Mouse (Mus musculus) heart, embryonic 14.5 days (tissue): ENCODE results near the gene Gm29776. TPM values are rescaled to one million over a fixed set of nuclear protein-coding genes. Genes with fewer than 3 reads are reported as not detected.

Experiments used
- ATAC-seq: fragments of 200-750 bp; cut with Nextera tagmentation; 2 replicates; pipeline ENCODE4 v1.8.0; 2017; ENCODE audit warnings: low read depth, moderate TSS enrichment; ENCODE audit not compliant: insufficient number of reproducible peaks, insufficient read depth, low FRiP score
- H3K27ac ChIP-seq, 2 experiments: fragments of 200-500 bp in 1 of 2; fragments of 300-500 bp in 1 of 2; sonication (generic) in 1 of 2; replicated peaks in 1 of 2; 2 replicates each; pipeline ENCODE4 v1.5.1; 2012 to 2014; ENCODE audit warnings: low read depth in 2 of 2, low read length in 2 of 2, control low read depth in 1 of 2, mild to moderate bottlenecking in 1 of 2, mixed read lengths in 1 of 2; ENCODE audit not compliant: control insufficient read depth in 1 of 2, insufficient read depth in 1 of 2
- H3K27me3 ChIP-seq: fragments of 300-500 bp; sonication (generic); 2 replicates; pipeline ENCODE4 v1.6.1; 2014; ENCODE audit warnings: mild to moderate bottlenecking, low read length, control low read depth; ENCODE audit not compliant: control insufficient read depth, insufficient read depth
- H3K36me3 ChIP-seq: fragments of 300-500 bp; sonication (generic); 2 replicates; pipeline ENCODE4 v1.6.1; 2014; ENCODE audit warnings: mild to moderate bottlenecking, control low read depth, low read length, mixed read lengths; ENCODE audit not compliant: control insufficient read depth, insufficient read depth
- H3K4me1 ChIP-seq, 2 experiments: fragments of 200-500 bp in 1 of 2; fragments of 300-500 bp in 1 of 2; sonication (generic) in 1 of 2; 2 replicates each; pipeline ENCODE4 v1.6.1; 2012 to 2014; ENCODE audit warnings: low read length in 2 of 2, control low read depth in 1 of 2, mixed read lengths in 1 of 2; ENCODE audit not compliant: control insufficient read depth in 2 of 2, insufficient read depth in 2 of 2
- H3K4me2 ChIP-seq: fragments of 300-500 bp; sonication (generic); 2 replicates; pipeline ENCODE4 v1.6.1; 2014; ENCODE audit warnings: mild to moderate bottlenecking, low read length
- H3K4me3 ChIP-seq, 2 experiments: fragments of 200-500 bp in 1 of 2; fragments of 300-500 bp in 1 of 2; sonication (generic) in 1 of 2; 2 replicates each; pipeline ENCODE4 v1.5.1; 2012 to 2014; ENCODE audit warnings: low read length in 2 of 2, mild to moderate bottlenecking in 2 of 2, control low read depth in 1 of 2, low read depth in 1 of 2, moderate library complexity in 1 of 2; ENCODE audit not compliant: control insufficient read depth in 1 of 2, insufficient read depth in 1 of 2
- H3K9ac ChIP-seq: fragments of 300-500 bp; sonication (generic); 2 replicates; pipeline ENCODE4 v1.6.1; 2014; ENCODE audit warnings: mild to moderate bottlenecking, low read length
- H3K9me3 ChIP-seq: fragments of 300-500 bp; sonication (generic); 2 replicates; pipeline ENCODE4 v1.6.1; 2016; ENCODE audit warnings: low read length, control low read depth; ENCODE audit not compliant: control insufficient read depth
- WGBS: fragments of 180-500 bp; shearing (Covaris S2); extraction: QIAGEN DNeasy Blood & Tissue Kit; methylation state at CpG from one replicate; pipeline ENCODE4 v1.1.7; 2014; 5-methylcytosine and 5-hydroxymethylcytosine counted together
- polyA plus RNA-seq: library from polyadenylated mRNA; unstranded; fragments of >200 nt; fragmentation: Nextera tagmentation; extraction: Ambion mirVana; gene quantifications from 2 replicates; pipeline ENCODE4 v1.2.1, GENCODE M21; 2014

The Gm29776 gene
- polyA plus RNA-seq, 1 experiment from 2014 or later, result 0.35 TPM

DNA sequence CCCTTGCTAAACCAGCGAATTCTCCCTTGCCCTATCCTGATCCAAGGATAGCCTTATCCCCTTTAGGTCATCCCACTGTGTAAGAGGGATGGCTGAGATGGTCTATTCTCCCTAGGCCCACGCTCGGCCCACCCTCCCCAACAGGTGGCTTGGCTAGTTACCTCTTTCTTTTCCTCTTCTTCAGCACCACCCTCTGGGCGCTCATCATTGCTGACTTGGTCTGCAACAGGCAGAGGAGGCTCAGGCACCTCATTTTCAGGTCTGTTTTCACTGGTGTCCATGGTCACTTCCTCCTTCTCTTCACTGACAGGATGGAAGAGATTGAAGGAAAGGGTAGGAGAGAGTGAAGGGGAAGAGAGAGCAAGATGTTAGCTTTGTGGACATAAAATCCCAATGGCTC lies 47.1 kb downstream of the Gm29776 start:
- WGBS, result 79% methylated on average over 4 of the region's 4 CpGs
- no peak for ATAC-seq
- Histone ChIP-seq H3K4me1 (peaks cover 11 to 23% of the 10 kb centered on the region in 2 experiments), H3K27me3 (no peaks in the 10 kb centered on the region), H3K36me3 (peaks cover 74% of the 10 kb centered on the region), H3K9ac (no peak overlapping the region; the same call in 1 of the 2 replicates), H3K4me3 (no peak overlapping the region), H3K9me3 (no peaks in the 10 kb centered on the region), H3K27ac (peak overlapping the region in 1 of 2 experiments; percentile 85; a peak in 1 of 4 replicates), H3K4me2 (no peak overlapping the region)

DNA sequence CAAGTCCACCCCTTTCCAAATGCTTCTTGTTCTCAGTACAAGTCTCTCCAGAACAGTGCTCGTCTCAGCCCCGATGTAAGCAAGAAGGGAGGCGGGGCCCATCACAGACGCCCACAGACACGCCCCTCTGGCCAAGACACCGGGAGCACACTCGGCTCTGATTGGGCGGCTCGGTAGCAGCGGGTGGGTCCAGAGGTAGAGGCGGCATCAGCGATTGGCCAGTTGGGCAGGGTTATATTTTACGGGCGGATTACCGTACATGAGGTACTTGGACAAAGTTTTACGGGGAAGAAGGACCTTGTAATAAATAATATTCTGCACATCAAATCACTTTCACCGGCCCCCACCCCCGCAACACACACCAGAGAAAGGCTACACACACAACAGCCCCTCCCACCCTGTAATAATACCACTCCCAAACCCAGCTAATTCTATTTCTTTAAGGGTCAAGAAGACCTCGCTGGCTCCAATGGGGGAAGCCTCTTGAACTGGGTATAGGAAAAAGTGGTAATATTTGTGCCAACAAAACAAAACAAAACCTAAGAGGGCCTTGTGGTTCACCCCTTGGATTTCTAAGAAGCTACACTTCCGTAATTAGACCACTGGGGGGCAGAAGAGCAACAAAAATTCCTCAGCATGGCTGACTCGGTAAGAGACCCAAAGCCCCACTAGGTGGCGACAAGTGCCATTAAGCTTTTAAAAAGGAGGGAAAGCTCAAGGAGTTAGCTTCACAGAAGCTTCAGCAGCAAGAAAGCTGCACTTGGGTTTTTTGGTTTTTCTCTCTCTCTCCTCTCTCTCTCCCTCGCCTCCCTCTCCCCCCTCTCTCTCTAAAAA lies 47.8 kb downstream of the Gm29776 start:
- Histone ChIP-seq H3K4me2 (no peak overlapping the region), H3K27ac (0 out of 4 replicates have a peak overlapping the region, but pooled peaks of 1 of the 2 experiments have one; percentile 25), H3K4me3 (no peak overlapping the region), H3K9me3 (no peaks in the 10 kb centered on the region), H3K4me1 (peaks cover 11 to 23% of the 10 kb centered on the region in 2 experiments), H3K27me3 (no peaks in the 10 kb centered on the region), H3K36me3 (peaks cover 74% of the 10 kb centered on the region), H3K9ac (no peak overlapping the region)
- WGBS, result 67% methylated on average over 23 of the region's 23 CpGs
- ATAC-seq, result no peak

DNA sequence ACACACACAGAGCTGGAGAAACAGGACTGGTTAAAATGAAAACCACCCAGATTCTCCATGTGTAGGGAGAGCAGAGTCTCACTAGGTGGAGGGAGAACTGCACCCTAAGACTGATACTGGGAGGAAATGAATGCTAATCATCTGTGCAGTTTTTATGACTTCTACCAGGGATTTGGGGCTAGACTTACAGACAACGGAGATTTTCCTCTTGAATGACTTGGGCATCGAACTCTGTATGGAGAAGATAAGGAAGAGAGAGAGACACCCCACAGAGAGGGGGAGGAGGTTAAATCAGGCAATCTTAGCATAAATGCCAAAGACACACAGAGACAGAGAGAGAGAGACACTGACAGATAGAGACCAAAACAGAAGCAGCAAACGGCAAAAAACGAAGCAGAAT lies 50.7 kb downstream of the Gm29776 start:
- WGBS, result 76% methylated on average over 4 of the region's 4 CpGs
- Histone ChIP-seq H3K4me1 (peaks cover 5 to 14% of the 10 kb centered on the region in 2 experiments), H3K4me3 (no peak overlapping the region), H3K9ac (no peak overlapping the region), H3K9me3 (no peaks in the 10 kb centered on the region), H3K4me2 (no peak overlapping the region), H3K36me3 (peaks cover 87% of the 10 kb centered on the region), H3K27me3 (no peaks in the 10 kb centered on the region), H3K27ac (no peak overlapping the region)
- ATAC-seq, result no peak

DNA sequence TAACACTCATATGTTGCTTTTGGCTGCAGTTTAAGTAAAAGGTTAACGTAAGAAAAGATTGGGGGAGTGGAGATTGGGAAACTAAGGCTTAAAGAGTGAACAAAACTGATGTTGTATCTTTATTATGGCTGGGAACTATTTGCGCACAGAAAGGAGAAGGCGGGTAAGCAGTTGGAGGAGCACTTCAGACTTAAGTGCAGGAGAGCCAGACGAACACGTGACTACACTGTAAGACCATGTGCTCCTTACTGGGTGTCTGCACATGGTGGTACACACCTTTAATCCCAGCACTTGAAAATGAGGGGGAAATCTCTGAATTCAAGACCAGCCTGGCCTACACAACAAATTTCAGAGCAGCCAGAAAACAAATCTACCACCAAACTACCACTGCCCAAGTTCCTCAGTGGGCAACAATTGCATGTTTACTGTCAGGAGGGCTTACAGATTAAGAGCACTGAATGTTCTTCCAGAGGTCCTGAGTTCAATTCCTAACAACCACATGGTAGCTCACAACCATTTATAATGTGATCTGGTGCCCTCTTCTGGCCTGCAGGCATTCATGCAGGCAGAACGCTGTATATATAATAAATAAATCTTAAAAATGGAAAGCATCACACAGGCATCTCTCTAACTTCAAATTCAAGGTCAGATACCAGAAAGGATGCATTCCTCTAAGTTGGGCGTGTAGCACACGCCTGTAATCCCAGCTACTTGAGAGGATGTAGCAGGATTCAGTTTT lies 51.6 kb downstream of the Gm29776 start:
- H3K27ac ChIP-seq, result no peak overlapping the region
- 88% methylated on average over 8 of the region's 8 CpGs for WGBS
- H3K4me2 ChIP-seq, result no peak overlapping the region
- H3K9me3 ChIP-seq, result no peaks in the 10 kb centered on the region
- no peaks in the 10 kb centered on the region for H3K27me3 ChIP-seq
- no peak overlapping the region for H3K9ac ChIP-seq
- H3K36me3 ChIP-seq, result peaks cover 95% of the 10 kb centered on the region
- H3K4me1 ChIP-seq, result peaks cover 0 to 6% of the 10 kb centered on the region in 2 experiments; a peak in 2 of 4 replicates
- ATAC-seq, result no peak
- H3K4me3 ChIP-seq, result no peak overlapping the region

DNA sequence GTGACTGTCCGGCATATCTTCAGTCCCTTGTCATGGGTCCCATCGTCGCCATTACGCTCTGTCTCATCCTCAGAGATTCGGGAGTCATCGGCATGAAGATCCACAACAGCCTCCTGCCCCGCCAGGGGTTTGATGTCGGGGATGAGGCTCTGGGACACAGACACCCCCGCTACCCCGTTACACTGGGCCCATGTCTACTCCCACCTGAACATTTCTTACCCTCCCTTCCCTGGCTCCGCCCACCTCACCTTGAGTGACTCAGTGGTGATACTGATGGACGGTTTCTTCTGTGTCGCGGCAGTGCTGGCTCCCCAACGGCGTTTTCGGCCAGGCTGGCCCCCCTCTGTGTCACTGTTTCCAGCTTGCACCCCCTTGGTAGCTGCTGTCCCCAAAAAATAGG lies 52.2 kb downstream of the Gm29776 start:
- ATAC-seq, result no peak
- WGBS, result 91% methylated on average over 17 of the region's 17 CpGs
- H3K27ac ChIP-seq, result no peak overlapping the region

GRCm38 (mm10) chr14:54644294-54644693 lies 54.3 kb downstream of the Gm29776 start:
- H3K4me3 ChIP-seq, result no peak overlapping the region
- H3K36me3 ChIP-seq, result peaks cover 74% of the 10 kb centered on the region
- 69% methylated on average over 9 of the region's 9 CpGs for WGBS

More for the DNA sequence above, 52.2 kb downstream of the Gm29776 start:
- H3K9ac ChIP-seq, result no peak overlapping the region
- H3K36me3 ChIP-seq, result peaks cover 95% of the 10 kb centered on the region
- H3K9me3 ChIP-seq, result no peaks in the 10 kb centered on the region
- no peak overlapping the region for H3K4me2 ChIP-seq
- no peak overlapping the region for H3K4me3 ChIP-seq
- no peaks in the 10 kb centered on the region for H3K27me3 ChIP-seq
- H3K4me1 ChIP-seq, result 0 out of 4 replicates have a peak, but pooled peaks cover 0 to 3% of the 10 kb centered on the region in 2 experiments

DNA sequence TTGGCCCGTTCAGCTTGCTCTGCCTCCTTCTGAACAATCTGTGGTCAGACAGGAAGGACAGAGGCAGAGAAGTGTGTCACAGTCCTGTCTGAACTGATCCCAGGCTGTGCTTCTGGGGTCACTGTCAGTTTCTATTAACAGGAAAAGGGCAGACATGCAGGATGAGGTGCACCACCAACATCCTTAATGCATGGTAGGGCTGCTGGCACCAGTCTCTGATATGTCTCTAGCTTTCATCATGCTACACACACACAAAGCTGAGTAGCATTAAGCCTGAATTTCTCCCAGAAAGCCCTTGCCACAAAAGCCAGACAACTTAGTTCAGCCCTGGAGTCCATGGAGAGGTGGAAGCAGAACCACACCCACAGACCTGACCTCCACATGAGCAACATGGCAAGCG lies 55.6 kb downstream of the Gm29776 start:
- no peak overlapping the region for H3K4me2 ChIP-seq
- WGBS, result 79% methylated on average over 2 of the region's 2 CpGs
- no peaks in the 10 kb centered on the region for H3K27me3 ChIP-seq
- no peak overlapping the region for H3K9ac ChIP-seq
- H3K4me1 ChIP-seq, result peaks cover 4% of the 10 kb centered on the region in 2 experiments; a peak in 2 of 4 replicates
- H3K9me3 ChIP-seq, result no peaks in the 10 kb centered on the region
- no peak overlapping the region for H3K27ac ChIP-seq
- ATAC-seq, result no peak
- no peak overlapping the region for H3K4me3 ChIP-seq
- H3K36me3 ChIP-seq, result peaks cover 63% of the 10 kb centered on the region

More at GRCm38 (mm10) chr14:54644294-54644693, 54.3 kb downstream of the Gm29776 start:
- H3K4me2 ChIP-seq, result no peak overlapping the region
- no peak for ATAC-seq
- H3K4me1 ChIP-seq, result peaks cover 4% of the 10 kb centered on the region in 2 experiments; a peak in 2 of 4 replicates
- no peak overlapping the region for H3K27ac ChIP-seq
- H3K27me3 ChIP-seq, result no peaks in the 10 kb centered on the region
- no peaks in the 10 kb centered on the region for H3K9me3 ChIP-seq
- H3K9ac ChIP-seq, result no peak overlapping the region
